Mouse (Mus musculus) kidney, adult 18-20 months (tissue): Measurements from ENCODE around the gene Spg7.
"Not testable (repeated sequence)": the region's sequence is repeated elsewhere in the genome, so short reads cannot be mapped to it uniquely, and the experiment has no call there.

ENCODE experiments used
- DNase-seq: peaks from one replicate; pipeline ENCODE4 v3.0.0; 2021

Gene Spg7

DNA sequence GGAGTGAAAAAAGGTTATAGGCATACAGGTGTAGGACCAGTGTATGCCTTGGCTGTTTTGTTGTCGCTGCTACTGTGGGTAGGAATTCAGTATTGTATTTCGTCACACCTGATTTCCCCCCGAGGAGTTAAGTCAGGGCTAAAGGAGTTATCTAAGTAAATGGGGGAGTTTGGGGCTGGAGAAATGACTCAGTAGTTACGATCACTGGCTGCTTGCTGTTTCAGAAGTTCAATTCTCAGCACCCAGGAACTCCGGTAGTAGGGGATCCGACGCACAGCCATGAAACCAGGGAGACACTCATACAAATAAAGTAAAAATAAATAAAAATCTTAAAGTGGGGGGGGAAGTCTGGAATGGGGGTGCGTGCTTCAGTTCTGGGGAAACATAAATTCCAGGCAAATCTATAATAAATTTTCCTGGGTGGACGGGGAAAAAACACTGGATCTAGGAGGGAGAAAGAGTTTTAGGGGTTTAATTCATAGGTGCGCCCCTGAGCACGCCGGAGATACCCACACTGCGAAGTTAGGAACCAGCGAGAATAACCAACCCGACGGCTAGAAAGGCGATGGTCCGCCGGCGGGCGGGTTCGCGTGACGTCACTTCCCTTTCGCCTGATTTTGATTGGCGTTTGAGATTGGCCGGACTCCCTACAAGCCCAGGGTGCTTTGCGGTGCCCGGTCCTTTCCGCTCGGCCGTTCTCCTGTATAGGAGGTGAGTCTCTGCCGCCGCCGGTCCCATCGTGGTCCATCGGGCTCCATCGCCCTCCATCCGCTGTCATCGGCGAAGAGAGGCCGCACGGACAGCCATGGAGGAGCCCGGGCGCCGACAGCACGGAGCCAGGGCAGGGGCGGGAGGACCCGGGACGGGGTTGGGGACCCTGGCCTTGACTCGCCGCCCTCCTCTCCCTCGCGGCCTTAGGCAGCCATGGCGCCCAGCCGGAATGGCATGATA is 39.3 kb downstream of the Spg7 start, which contains the start of gene Rpl13:
Gene Rpl13, plus strand, starts transcription at position 616 of the 951 bp plus-strand sequence.
- DNase-seq: peak; percentile 97

DNA sequence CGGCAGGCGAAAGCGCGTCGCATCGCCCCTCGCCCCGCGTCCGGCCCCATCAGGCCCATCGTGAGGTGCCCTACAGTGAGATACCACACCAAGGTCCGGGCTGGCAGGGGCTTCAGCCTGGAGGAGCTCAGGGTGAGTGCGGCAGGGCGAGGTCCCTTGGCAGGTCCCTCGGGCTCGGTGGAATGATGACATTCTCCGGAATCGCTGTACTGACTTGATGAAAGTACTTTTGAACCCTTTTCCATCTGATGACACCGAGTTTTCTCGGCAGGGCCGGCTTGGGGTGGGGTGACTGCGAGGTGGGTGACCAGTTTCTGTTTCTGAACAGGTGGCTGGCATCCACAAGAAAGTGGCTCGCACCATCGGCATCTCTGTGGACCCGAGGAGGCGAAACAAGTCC is 40.1 kb downstream of the Spg7 start:
- not testable (repeated sequence) for DNase-seq

DNA sequence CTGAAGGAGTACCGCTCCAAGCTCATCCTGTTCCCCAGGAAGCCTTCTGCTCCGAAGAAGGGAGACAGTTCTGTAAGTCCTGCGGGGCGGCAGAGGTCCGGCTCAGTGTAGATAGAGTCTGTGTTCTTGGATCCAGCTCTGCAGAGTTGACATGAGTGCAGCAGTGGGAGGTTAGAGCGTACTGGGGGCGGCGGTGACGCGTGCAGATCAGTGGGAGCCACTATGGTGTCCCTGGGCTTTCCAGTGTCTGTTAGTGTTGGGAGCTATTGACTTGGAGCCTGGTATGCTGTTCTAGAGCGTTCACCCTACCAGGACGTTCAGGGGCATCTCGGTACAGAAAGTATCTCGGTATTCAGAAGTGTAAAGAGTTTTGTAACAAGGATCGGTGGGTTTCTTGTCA is 40.5 kb downstream of the Spg7 start:
- DNase-seq: no peak

DNA sequence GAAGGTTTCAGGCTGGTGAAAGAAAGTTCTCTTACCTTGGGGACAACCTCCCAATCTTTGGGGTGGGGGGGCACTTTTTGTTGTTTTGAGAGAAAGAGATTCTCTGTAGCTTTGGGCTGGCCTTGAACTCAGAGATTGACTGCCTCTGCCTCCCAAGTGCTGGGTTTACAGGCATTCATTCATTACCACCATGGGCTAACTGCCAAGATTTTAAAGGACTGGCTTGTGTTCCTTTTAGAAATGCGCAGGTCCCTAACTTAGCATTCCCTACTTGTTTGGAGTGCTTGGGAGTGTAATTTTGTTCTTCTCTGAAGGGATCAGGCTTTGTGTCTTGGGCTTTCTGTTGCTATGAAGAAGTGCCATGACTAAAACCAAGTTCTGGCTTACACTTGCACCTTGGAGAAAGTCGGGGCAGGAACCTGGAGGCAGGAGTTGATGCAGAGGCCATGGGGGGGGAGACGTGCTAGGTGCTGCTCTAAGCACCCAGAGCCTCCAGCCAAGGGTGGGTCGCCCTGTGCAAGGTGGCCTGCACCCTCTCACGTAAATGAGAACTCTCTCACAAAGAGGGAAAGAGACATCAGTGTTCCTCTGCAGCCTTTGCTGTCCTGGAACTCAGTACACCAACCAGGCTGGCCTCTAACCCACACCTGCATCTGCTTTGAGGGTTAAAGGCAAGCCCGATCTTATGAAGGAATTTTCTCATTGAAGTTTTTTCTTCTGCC is 41.5 kb downstream of the Spg7 start:
- DNase-seq: no peak

DNA sequence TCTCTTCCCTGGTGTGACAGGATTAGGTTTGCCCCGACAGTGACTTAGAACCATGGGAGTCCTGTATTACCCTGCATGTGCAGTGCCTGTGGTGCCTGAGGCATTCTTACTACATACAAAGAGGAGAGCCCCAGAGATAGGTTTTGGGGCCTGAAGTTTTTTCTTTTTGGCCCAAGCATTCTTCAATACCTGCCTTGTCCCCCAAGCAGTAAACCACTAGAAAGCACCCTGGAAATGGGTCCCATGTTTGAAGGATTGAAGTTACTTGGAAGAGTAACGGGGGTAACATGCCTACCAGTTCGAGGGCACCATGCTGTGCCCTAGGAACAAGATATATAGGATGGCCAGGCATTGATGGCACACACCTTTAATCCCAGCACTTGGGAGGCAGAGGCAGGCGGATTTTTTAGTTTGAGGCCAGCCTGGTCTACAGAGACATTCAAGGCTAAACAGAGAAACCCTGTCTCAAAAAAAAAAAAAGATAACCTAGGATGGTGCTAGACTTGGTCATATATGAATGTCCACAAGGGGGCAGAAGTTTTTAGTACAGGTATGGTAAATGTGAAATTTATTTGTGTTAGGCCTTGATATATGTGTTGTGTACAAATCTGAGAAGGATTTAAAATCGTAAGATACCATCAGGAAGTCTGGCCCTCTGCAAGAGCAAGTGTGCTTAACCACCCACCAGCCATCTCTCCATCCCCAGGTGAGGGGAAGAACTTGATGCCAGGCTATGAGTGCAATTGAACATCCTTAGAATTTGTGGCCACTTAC is 43.0 kb downstream of the Spg7 start:
- DNase-seq: no peak

DNA sequence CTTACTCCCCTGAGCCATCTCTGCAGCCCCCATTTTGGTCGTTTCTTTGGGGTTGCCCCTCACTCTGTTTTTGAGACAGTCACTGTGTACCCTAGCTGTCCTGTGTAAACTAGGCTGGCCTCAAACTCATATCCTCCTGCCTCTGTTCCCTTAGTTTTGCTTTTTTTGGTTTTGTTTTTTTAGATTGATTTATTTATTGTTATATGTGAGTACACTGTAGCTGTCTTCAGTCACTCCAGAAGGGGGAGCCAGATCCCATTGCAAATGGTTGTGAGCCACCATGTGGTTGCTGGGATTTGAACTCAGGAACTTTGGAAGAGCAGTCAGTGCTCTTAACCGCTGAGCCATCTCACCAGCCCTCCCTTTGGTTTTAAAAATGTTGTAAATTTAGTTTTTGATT is 43.8 kb downstream of the Spg7 start:
- DNase-seq: no peak

DNA sequence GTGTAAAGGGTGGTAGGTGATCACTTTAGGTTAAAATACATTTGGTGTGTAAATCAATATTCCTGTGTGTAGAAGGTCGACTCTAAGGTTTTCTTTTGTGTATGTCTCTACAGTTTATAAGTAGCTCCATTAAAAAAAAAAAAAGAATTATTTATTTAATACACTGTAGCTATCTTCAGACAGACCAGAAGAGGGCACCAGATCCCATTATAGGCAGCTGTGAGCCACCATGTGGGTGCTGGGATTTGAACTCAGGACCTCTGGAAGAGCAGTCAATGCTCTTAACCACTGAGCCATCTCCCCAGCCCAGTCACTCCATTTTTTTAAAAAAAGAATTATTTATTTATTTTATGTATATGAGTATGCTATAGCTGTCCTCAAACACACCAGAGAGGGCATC is 45.3 kb downstream of the Spg7 start:
- no peak for DNase-seq

DNA sequence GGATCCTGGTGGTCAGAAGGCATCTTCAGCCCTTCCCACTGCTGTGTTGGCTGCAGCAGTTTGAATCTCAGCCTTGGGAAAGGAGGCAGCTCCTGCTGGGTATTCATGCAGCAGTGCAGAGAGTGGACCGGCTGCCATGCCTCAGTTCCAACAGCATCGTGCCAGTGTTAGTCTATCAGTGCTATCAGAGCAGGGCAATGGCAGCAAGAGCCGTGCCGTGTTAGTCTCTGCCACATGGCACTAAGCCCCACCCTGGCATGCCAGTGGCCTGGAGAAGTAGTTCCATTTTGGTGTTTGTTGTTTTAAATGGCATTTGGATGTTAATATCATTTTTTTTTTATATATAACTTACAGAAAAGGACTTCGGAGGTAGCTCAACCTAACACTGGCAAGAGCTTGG is 46.2 kb downstream of the Spg7 start:
- DNase-seq: no peak

DNA sequence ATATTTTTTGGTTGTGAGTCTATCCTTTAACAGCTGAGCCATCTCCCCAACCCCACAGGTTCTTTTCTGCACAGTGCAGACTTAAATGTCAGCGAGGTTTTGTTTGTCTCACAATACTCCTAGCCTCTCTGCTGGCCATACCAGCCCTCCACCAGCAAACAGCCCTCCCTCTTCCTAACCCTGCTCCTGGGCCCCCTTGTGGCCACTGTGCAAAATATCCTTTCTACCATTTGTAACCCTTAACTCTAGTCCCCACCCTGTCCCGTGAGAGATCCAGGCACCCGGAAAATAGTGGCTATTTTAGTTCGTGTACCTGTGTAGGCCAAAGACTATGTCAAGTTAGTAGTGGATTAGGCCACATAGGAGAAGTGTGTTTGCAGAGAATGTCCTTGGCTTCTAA is 47.9 kb downstream of the Spg7 start:
- DNase-seq: no peak

DNA sequence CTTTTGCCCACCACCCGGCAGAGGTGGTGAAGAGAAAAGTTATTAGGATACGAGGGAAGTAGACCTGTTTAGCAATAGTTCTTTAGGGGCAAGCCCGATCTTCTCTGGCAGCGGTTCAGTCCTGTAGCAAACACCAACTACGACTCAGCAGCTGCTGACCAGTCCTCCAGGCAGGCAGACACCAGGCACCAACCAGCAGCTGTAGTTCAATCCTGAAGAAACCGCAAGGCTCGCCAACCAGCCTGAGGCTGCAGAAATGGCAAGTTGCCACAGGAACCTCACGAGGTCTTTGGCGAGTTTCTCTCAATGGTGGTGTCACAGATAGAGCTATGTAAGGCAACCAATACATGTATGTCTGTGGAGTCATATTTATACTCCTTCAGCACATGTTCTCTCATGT is 50.1 kb downstream of the Spg7 start:
- no peak for DNase-seq

DNA sequence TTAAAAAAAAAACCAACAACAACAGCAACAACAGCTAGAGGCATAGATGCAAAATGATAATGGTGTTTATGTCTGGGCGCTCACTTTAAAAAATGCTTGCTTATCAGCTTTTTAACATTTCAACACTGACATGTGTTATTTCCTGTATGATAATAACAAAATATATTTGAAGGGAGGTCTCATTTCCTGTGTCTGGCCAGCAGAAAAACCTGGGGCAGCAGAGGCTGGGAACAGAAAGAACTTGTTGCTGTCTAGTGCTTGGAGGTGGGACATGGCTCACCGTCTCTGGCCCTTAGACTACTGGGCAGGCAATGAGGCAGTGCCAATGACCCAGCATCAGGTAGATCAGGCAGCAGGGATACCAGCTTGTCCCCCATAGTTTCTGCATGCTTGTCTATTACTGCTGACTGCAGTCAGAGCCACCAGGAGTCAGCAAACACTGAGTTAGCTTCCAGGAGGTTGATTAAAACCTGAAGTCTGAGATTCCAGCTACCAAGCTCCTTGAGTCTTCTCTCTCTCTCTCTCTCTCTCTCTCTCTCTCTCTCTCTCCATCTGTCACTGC is 51.2 kb downstream of the Spg7 start:
- DNase-seq: no peak

DNA sequence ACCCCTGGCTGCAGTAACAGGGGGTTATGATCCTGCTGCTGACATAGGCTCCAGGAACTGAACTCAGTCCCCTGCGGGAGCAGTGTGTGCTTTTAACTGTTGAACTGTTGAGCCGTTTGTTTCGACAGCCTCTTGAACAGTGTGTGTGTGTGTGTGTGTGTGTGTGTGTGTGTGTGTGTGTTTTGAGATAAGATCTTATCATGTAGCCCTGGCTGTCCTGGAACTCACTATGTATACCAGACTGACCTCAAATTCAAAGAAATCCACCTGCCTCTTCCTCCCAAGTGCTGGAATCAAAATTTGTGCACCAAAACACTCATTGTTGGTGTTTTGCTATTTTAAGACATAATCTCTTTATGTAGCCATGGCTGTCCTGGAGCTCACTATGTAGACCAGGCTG is 51.9 kb downstream of the Spg7 start:
- no peak for DNase-seq

DNA sequence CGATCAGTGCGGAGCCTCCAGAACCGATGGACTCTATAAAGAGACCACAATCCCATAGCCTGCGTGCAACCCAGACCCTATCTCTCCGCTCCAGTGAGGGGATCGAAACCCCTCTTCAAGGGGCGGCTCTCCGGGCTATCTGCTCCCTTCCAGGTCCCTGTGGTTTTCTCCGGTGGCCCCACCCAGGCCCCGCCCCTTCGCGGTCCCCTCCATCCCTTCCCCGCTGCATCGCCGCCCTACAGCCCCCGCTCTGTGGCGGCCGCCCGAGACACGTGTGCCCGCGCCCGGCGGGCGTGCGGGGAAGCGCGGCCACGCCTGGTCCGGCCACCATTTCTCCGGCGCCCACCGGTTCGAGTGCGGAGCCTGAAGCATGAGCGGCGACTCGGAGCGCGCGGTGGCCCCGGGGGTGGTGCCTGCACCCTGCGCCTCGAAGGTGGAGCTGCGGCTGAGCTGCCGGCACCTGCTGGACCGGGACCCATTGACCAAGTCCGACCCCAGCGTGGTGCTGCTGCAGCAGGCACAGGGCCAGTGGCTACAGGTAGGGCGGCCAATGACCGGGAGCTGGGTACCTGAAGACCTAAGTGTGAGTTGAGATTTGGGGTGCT is 54.5 kb downstream of the Spg7 start, which contains the start of gene Cpne7:
Gene Cpne7, plus strand, starts transcription at position 248 of the 605 bp plus-strand sequence.
- no peak for DNase-seq

DNA sequence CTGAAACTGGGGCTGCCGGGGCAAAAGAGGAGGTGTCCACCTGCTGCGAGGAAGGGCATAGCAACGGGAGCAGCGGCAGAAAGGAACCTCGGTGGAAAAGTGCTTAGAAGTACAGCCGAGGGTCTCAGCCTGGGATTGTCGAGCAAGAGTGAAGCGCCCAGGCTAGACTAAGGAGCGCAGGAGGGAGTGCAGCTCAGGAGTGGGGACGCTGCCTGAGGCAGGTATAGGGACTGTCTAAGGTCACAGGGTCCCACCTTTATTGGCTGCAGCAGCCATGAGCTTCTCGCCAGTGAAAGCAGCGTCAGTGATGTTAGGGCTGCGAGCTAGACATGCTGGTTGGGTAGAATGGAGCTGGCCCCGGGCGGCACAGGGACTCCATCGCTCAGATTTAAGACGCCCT is 55.0 kb downstream of the Spg7 start:
- no peak for DNase-seq

DNA sequence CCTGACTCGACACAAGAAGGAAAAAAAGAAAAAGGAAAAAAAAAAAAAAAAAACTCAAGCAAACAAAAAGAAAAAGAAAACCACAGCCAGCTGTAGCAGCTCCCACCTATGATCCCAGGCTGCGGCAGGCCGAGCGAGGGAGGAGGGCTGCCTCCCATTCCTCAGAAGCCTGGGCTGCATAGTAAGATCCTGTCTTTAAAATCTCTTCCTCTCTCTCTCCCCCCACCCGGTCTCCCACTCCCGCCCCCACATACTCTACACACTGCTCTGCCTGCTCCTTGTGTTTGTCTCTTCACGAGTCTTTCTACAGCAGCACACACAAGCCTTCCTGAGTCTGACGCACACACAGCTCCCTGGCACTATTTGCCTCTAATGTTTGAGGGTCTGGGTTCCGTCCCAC is 59.3 kb downstream of the Spg7 start:
- DNase-seq: no peak

DNA sequence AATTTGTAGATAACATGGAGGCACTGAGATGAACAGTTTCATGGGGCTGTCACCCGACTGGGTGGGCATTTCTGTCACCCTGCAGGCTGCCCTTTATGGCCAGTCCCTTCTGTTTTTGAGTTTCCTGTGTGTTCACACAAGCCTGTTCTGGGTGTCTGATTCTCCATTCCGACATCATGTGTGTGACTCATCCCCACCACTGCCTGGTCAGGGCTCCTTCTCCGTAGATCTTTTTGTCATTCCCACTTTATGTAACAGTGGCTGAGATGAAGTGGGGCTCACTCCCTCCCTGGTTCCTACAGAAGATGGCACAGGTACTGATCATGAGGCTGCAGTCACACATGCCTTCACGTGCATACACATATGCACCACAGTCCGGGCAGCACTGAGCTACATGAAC is 59.9 kb downstream of the Spg7 start:
- no peak for DNase-seq

DNA sequence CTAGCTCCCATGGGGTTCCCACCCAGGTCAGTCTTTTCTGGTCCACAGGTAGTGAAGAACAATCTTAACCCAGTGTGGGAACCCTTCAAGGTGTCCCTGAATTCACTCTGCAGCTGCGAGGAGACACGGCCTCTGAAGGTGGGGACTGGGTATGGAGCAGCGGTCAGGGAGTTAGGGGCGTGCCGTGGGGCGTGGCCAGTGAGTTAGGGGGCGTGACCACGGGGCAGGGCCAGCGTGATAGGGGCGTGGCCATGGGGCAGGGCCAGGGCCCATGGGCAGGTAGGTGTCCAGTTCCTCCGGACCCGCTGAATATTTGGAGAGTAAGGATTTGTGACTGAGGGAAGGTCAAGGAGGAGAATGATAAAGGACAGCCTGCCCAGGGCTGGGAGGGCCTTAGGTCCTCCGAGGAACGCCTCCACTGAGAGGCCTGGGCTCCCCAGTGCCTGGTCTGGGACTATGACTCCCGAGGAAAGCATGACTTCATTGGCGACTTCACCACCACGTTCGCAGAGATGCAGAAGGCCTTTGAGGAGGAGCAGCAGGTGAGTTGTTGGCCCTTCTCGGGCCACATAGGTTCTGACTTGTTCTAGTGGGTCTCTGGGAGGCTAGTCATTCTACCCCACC is 63.6 kb downstream of the Spg7 start:
- peak; percentile 80 for DNase-seq

DNA sequence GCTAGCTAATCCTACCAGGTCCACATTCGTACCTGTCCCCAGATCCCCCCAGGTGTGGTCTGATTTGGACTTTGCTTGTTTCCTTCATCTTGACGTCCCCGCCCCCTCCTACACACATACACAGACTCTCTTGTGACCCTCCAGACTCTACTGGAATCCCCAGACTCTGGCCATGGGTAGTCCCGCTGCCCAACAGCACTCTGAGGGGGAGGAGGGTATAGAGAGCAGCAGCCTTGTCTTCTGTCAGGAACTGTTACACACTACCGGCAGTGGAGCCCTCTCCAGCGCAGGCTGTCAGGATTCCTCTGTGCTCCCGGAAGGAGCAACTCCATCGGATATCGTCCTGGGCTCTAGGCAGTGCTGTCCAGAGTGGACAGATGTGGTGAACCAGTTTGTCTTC is 68.3 kb downstream of the Spg7 start:
- no peak for DNase-seq

DNA sequence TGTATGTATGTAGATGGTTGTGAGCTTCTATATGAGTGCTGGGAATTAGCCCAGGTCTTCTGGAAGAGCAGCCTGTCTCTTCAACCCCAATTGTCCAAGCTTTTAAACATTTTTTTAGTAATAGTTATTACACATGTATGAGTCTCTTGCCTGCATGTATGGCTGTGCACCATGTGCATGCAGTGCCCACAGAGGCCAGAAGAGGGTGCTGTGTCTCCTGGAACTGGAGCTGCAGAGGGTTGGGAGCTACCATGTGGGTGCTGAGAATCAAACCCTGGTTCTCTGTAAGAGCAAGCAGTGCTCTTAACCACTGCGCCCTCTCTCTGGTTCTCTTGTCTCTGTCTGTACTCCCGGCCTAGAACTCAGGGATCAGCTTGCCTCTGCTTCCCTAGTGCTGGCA is 70.2 kb downstream of the Spg7 start:
- no peak for DNase-seq

DNA sequence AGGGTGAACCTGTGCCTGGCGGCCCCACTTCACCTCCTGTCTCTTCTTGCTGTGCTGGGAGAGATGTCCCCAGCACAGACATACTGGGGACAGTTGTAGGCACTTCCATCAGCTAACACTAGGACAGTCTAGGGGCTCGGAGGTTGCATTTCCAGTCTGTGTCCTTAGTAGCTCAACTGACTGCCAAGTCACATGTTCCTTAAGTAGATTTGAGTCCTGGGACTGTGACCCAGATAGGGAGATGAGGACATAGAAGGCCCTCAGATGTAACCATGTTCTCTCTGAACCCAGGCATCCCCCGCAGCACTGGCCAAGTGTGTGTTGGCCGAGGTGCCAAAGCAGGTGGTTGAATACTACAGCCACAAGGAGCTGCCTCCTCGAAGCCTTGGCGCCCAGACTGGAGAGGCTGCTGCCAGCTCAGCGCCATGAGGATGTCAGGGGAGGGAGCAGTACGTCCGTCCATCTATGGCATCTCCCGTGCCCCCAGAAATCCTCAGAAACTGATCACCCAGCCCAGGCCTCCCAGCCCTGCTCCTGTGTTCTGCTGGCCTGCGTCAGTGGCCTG is 71.5 kb downstream of the Spg7 start:
- DNase-seq: no peak

DNA sequence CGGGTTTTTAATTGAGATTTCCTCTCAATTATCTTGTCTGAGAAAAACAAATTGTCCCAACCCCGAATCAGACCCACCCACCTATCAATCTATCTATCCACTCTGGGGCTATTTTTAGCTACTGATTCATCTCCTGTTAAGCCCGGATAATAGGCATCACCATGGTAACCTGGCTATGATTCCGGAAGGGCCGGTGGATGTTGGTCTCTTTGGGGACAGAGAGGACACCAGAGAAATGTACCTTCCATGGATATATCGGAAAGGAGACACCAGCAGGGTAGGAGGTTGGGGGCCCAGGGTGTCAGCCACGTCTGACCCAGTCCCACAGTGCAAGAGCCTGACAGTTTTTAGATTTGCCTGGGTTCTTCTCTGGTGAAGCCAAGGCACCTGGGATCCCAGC is 72.7 kb downstream of the Spg7 start:
- no peak for DNase-seq

DNA sequence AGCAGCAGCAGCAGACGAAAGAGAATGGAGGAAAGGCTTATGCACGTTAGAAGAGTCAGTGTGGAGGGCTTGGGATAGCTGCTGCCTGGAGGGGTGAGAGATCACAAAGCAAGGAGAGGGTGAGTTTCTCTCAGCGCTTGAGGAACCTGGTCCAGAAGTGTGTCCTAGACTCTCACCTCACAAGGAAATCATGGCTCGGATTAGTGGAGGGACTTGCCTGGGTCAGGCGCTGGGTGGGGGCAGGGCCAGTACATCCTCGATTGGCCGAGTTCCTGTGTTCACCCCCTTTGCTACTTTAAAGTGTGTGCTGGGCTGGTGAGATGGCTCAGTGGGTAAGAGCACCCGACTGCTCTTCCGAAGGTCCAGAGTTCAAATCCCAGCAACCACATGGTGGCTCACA is 73.1 kb downstream of the Spg7 start:
- DNase-seq: no peak
